Mouse (Mus musculus): Measurements from ENCODE around the gene Gdi2. TPM values are rescaled to one million over a fixed set of nuclear protein-coding genes. Genes with fewer than 3 reads are reported as not detected.
A peak's percentile ranks its signal among the peaks of the same experiment; 100 is the strongest.

Gene Gdi2
- total RNA-seq, 2 experiments from 2014 or later = 211 to 214 TPM

GRCm38 (mm10) chr13:3547410-3547809 is 9.5 kb downstream of the Gdi2 start:
- peak; percentile 46 for DNase-seq

DNA sequence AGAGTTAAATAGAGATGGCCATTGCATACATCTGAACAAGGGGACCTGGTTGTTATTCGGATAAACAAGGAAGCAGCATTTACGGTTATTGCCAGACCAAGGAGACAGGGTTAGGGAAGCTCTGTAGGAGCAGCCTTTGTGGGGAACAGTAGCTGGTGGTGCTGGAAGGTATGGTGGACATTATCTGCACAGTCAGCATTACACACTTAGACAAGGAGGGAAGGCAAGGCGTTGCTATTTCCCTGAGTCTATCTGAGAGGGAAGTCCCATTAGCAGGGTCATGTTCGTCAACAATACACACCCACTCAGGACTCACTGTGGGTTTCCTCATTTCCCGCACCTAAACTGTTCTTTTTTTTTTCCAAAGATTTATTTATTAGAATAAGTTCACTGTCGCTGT is 10.0 kb downstream of the Gdi2 start:
- DNase-seq = no peak

GRCm38 (mm10) chr13:3563130-3563529 is 25.3 kb downstream of the Gdi2 start:
- no peak for DNase-seq

DNA sequence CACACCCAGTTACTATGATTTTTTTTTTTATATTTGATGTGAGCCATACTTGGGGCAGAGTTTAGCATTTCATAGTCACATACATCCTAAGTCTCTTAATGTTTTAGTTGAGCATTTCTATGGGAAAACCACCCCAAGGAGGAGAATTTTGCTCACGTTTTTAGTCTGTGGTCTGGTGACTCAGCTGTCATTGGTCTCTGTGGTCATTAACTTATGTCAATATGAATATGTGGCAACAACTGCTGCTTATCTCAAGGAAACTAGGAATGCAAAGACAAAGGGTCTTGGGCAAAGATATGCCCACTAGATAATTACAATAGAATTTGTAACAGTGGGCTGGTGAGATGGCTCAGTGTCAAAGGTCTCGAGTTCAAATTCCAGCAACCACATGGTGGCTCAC is 26.1 kb downstream of the Gdi2 start:
- no peak for DNase-seq

DNA sequence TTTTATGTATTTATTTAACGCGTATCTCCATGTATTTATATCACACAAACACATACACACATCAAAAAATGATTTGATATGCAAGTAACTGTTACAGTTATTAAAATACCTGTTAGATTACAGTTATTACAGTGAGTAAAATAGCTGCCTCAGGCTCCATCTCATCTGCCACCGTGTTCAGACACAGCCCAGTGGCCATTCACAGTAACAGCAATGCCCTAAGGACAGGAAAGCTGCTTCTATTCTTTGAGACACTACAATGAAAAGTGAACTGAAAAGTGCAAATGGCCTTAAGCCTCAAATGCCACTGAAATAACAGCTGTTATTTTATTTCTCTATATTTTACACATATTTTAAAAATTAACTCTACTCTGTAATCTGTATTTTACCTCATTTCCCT is 52.9 kb downstream of the Gdi2 start:
- no peak for DNase-seq

GRCm38 (mm10) chr13:3594311-3594710 is 56.4 kb downstream of the Gdi2 start:
- DNase-seq = no peak

DNA sequence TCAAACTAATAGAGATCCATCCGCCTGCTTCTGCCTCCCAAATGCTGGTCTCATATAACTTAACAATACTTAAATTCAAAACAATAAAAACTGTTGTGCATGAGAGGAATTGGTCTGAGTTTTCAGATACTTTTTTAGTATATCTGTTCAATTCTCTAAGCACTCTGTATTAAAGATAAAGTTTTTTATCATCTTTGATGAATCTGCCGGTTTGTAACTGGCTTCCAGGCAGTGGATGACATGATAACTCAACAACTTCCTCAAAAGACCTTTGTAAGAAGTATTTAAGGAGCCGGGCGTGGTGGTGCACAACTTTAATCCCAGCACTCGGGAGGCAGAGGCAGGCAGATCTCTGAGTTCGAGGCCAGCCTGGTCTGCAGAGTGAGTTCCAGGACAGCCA is 58.4 kb downstream of the Gdi2 start:
- DNase-seq = no peak

DNA sequence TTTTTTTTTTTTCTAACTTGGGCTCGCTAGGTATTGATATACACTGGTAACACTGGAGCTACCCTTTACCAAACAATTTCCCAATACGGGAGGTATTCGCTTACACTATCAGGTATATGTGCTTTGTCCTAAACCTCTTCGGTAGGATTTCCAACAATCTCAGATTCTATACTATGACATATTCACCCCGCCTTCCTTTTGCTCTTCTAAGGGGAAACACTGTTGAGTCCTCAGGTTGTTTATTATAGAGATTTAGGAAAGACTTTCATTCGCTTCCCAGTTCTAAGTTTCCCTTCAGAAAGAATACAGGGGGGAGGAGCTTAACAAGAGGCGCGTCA is 71.9 kb downstream of the Gdi2 start:
- DNase-seq = no peak

DNA sequence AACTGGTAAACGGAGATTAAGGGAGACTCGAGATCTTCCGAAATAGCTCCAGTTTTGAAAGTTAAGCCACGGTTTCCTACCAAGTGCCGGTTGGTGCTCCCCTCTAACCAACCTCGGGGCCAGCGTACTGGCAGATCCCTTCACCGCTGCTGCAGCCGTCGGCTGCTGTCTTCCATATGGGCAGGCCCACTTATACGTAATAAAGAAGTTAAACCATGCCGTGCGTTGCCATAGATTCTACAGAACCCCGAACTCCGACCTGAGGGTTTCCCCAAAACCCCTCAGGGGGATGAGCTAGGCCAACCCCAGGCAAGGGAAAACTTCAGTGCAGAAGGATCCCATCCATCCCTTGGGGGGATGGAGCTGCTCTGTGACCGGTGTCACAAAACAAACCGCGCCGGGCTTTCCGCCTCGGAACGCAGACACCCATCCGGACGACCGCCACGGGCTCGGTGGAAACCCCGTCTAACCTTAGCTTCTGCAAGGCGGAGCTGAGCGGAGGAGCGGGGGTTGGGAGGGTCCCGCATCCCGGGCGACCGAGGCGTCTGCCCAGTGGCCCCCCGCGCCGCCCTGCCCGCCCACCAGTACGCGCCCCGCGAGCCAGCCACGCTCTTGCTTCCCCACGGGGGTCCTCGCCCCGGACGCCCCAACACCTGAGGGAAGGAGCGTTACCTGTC is 72.4 kb downstream of the Gdi2 start:
- DNase-seq = peak; percentile 51

GRCm38 (mm10) chr13:3610795-3611438 is 73.1 kb downstream of the Gdi2 start, which contains the start of gene Fam208b:
TSS of gene Fam208b (minus strand) at chr13:3611108.
- DNase-seq = peak; percentile 97

Other genes starting within 250 kb of the Gdi2 start
- 10 to 100 TPM; 12.2 to 17.3 TPM for gene Fam208b, start 73.0 kb downstream of the Gdi2 start, total RNA-seq (2021)
- gene Asb13, start 96.0 kb downstream of the Gdi2 start, total RNA-seq (2021) = 1 to 10 TPM; 6.9 to 7.3 TPM